Mouse (Mus musculus) heart, embryonic 15.5 days (tissue): ENCODE results near the gene Cmc2. TPM values are rescaled to one million over a fixed set of nuclear protein-coding genes. Genes with fewer than 3 reads are reported as not detected.

Source experiments
- ATAC-seq: fragments of 200-750 bp; cut with Nextera tagmentation; replicated peaks from 2 replicates; pipeline ENCODE4 v1.8.0; 2017; ENCODE audit warnings: low read depth, moderate TSS enrichment; ENCODE audit not compliant: insufficient number of reproducible peaks, insufficient read depth, low FRiP score
- H3K27ac ChIP-seq: fragments of 300-500 bp; sonication (generic); 2 replicates; pipeline ENCODE4 v1.5.1; 2015; ENCODE audit warnings: mild to moderate bottlenecking, inconsistent platforms
- H3K27me3 ChIP-seq: fragments of 300-500 bp; sonication (generic); 2 replicates; pipeline ENCODE4 v1.6.1; 2015; ENCODE audit warnings: inconsistent platforms
- H3K36me3 ChIP-seq: fragments of 300-500 bp; sonication (generic); 2 replicates; pipeline ENCODE4 v1.6.1; 2015; ENCODE audit warnings: mild to moderate bottlenecking, inconsistent platforms
- H3K4me1 ChIP-seq: fragments of 300-500 bp; sonication (generic); replicated peaks from 2 replicates; pipeline ENCODE4 v1.6.1; 2015; ENCODE audit warnings: inconsistent platforms
- H3K4me2 ChIP-seq: fragments of 300-500 bp; sonication (generic); 2 replicates; pipeline ENCODE4 v1.6.1; 2015; ENCODE audit warnings: inconsistent platforms, mild to moderate bottlenecking, moderate library complexity
- H3K4me3 ChIP-seq: fragments of 300-500 bp; sonication (generic); 2 replicates; pipeline ENCODE4 v1.5.1; 2015; ENCODE audit warnings: mild to moderate bottlenecking, inconsistent platforms
- H3K9ac ChIP-seq: fragments of 300-500 bp; sonication (generic); 2 replicates; pipeline ENCODE4 v1.6.1; 2015; ENCODE audit warnings: mild to moderate bottlenecking, inconsistent platforms
- H3K9me3 ChIP-seq: fragments of 300-500 bp; sonication (generic); replicated peaks from 2 replicates; pipeline ENCODE4 v1.6.1; 2016; ENCODE audit warnings: inconsistent platforms
- WGBS: fragments of 180-500 bp; shearing (Covaris S2); methylation state at CpG from one replicate; pipeline ENCODE4 v1.1.7; 2015; ENCODE audit warnings: mixed read lengths; 5-methylcytosine and 5-hydroxymethylcytosine counted together
- polyA plus RNA-seq: library from polyadenylated mRNA; unstranded; fragments of >200 nt; fragmentation: Nextera tagmentation; extraction: Ambion mirVana; gene quantifications from 2 replicates; pipeline ENCODE4 v1.2.1, GENCODE M21; 2015

The Cmc2 gene
- polyA plus RNA-seq, 1 experiment from 2014 or later, result 142 TPM

- Histone ChIP-seq H3K36me3 (no peaks in the 10 kb centered on the region), H3K9me3 (no peaks in the 10 kb centered on the region), H3K9ac (no peak overlapping the region), H3K4me2 (no peak overlapping the region), H3K27me3 (no peaks in the 10 kb centered on the region), H3K4me1 (no peaks in the 10 kb centered on the region), H3K27ac (no peak overlapping the region), H3K4me3 (no peak overlapping the region)
- 58% methylated on average over 2 of the region's 2 CpGs for WGBS
- ATAC-seq, result no peak
These were observed 48.4 kb downstream of the Cmc2 start for GRCm38 (mm10) chr8:116872761-116873342.

GRCm38 (mm10) chr8:116868699-116869098 lies 52.6 kb downstream of the Cmc2 start:
- WGBS, result 39% methylated on average over 4 of the region's 4 CpGs
- ATAC-seq, result 0 out of 2 replicates have a peak, but pooled peaks have one; percentile 38
- peaks cover under 1% of the 10 kb centered on the region for H3K4me1 ChIP-seq
- H3K4me2 ChIP-seq, result no peak overlapping the region
- peaks cover 13% of the 10 kb centered on the region; the same call in 1 of the 2 replicates for H3K27me3 ChIP-seq
- H3K27ac ChIP-seq, result no peak overlapping the region
- H3K9ac ChIP-seq, result no peak overlapping the region
- no peaks in the 10 kb centered on the region for H3K36me3 ChIP-seq
- no peaks in the 10 kb centered on the region for H3K9me3 ChIP-seq
- H3K4me3 ChIP-seq, result no peak overlapping the region

GRCm38 (mm10) chr8:116867321-116867720 lies 53.9 kb downstream of the Cmc2 start:
- H3K9ac ChIP-seq, result no peak overlapping the region
- 59% methylated on average over 9 of the region's 9 CpGs for WGBS
- ATAC-seq, result no peak

GRCm38 (mm10) chr8:116866118-116866903 lies 54.9 kb downstream of the Cmc2 start:
- H3K4me2 ChIP-seq, result no peak overlapping the region
- no peaks in the 10 kb centered on the region for H3K9me3 ChIP-seq
- H3K4me1 ChIP-seq, result peaks cover 6% of the 10 kb centered on the region
- H3K36me3 ChIP-seq, result no peaks in the 10 kb centered on the region
- H3K27ac ChIP-seq, result no peak overlapping the region
- ATAC-seq, result no peak
- H3K9ac ChIP-seq, result no peak overlapping the region
- WGBS, result 65% methylated on average over 13 of the region's 13 CpGs
- no peak overlapping the region for H3K4me3 ChIP-seq
- H3K27me3 ChIP-seq, result peaks cover 20% of the 10 kb centered on the region

More at GRCm38 (mm10) chr8:116867321-116867720, 53.9 kb downstream of the Cmc2 start:
- no peak overlapping the region for H3K27ac ChIP-seq
- no peaks in the 10 kb centered on the region for H3K9me3 ChIP-seq
- no peak overlapping the region for H3K4me3 ChIP-seq
- H3K27me3 ChIP-seq, result peaks cover 17% of the 10 kb centered on the region
- peaks cover 6% of the 10 kb centered on the region for H3K4me1 ChIP-seq
- no peak overlapping the region for H3K4me2 ChIP-seq
- H3K36me3 ChIP-seq, result no peaks in the 10 kb centered on the region

GRCm38 (mm10) chr8:116864514-116864913 lies 56.7 kb downstream of the Cmc2 start:
- 88% methylated on average over 3 of the region's 3 CpGs for WGBS
- H3K4me2 ChIP-seq, result no peak overlapping the region
- H3K4me1 ChIP-seq, result peaks cover 6% of the 10 kb centered on the region
- no peak overlapping the region for H3K4me3 ChIP-seq
- no peaks in the 10 kb centered on the region for H3K36me3 ChIP-seq
- H3K9ac ChIP-seq, result no peak overlapping the region
- H3K27me3 ChIP-seq, result peaks cover 20% of the 10 kb centered on the region
- ATAC-seq, result no peak
- no peak overlapping the region for H3K27ac ChIP-seq
- no peaks in the 10 kb centered on the region for H3K9me3 ChIP-seq

- H3K9ac ChIP-seq, result no peak overlapping the region
- peaks cover 20% of the 10 kb centered on the region for H3K27me3 ChIP-seq
- peaks cover 6% of the 10 kb centered on the region for H3K4me1 ChIP-seq
- H3K4me2 ChIP-seq, result no peak overlapping the region
- no peaks in the 10 kb centered on the region for H3K9me3 ChIP-seq
- H3K27ac ChIP-seq, result no peak overlapping the region
- H3K4me3 ChIP-seq, result no peak overlapping the region
- 52% methylated on average over 9 of the region's 9 CpGs for whole genome bisulfite sequencing
- ATAC-seq, result no peak
- H3K36me3 ChIP-seq, result no peaks in the 10 kb centered on the region
These were observed 57.2 kb downstream of the Cmc2 start for GRCm38 (mm10) chr8:116864022-116864387.

GRCm38 (mm10) chr8:116863357-116864021 lies 57.8 kb downstream of the Cmc2 start:
- H3K27me3 ChIP-seq, result peaks cover 20% of the 10 kb centered on the region
- no peaks in the 10 kb centered on the region for H3K36me3 ChIP-seq
- peak overlapping the region; percentile 19; the same call in 1 of the 2 replicates for H3K9ac ChIP-seq
- H3K27ac ChIP-seq, result no peak overlapping the region
- H3K4me3 ChIP-seq, result peak overlapping the region; percentile 34
- peak overlapping the region; percentile 66 for H3K4me2 ChIP-seq
- H3K4me1 ChIP-seq, result peaks cover 6% of the 10 kb centered on the region
- no peak for ATAC-seq
- WGBS, result 2% methylated on average over 30 of the region's 30 CpGs
- H3K9me3 ChIP-seq, result no peaks in the 10 kb centered on the region

- Histone ChIP-seq H3K9ac (no peak overlapping the region), H3K4me3 (no peak overlapping the region), H3K36me3 (no peaks in the 10 kb centered on the region), H3K4me2 (no peak overlapping the region), H3K27ac (no peak overlapping the region), H3K4me1 (peaks cover 6% of the 10 kb centered on the region), H3K9me3 (no peaks in the 10 kb centered on the region), H3K27me3 (peaks cover 20% of the 10 kb centered on the region)
- no peak for ATAC-seq
- 80% methylated on average over 4 of the region's 4 CpGs for WGBS
These were observed 59.1 kb downstream of the Cmc2 start for GRCm38 (mm10) chr8:116862191-116862590.

- no peaks in the 10 kb centered on the region for H3K36me3 ChIP-seq
- WGBS, result 78% methylated on average over 11 of the region's 11 CpGs
- no peak overlapping the region for H3K4me3 ChIP-seq
These were observed 69.2 kb downstream of the Cmc2 start for GRCm38 (mm10) chr8:116852042-116852441.

GRCm38 (mm10) chr8:116848042-116848441 lies 73.2 kb downstream of the Cmc2 start:
- Histone ChIP-seq H3K4me2 (no peak overlapping the region), H3K27me3 (no peaks in the 10 kb centered on the region), H3K27ac (no peak overlapping the region), H3K4me3 (no peak overlapping the region), H3K9me3 (no peaks in the 10 kb centered on the region), H3K4me1 (no peaks in the 10 kb centered on the region), H3K9ac (no peak overlapping the region), H3K36me3 (no peaks in the 10 kb centered on the region)
- ATAC-seq, result no peak
- WGBS, result 75% methylated on average over 3 of the region's 3 CpGs

More at GRCm38 (mm10) chr8:116852042-116852441, 69.2 kb downstream of the Cmc2 start:
- no peaks in the 10 kb centered on the region for H3K4me1 ChIP-seq
- ATAC-seq, result no peak
- no peak overlapping the region for H3K4me2 ChIP-seq
- no peaks in the 10 kb centered on the region for H3K27me3 ChIP-seq
- no peak overlapping the region for H3K9ac ChIP-seq
- no peak overlapping the region for H3K27ac ChIP-seq
- H3K9me3 ChIP-seq, result no peaks in the 10 kb centered on the region

GRCm38 (mm10) chr8:116842678-116843077 lies 78.6 kb downstream of the Cmc2 start:
- Histone ChIP-seq H3K4me3 (no peak overlapping the region), H3K27me3 (no peaks in the 10 kb centered on the region), H3K27ac (no peak overlapping the region), H3K4me1 (no peaks in the 10 kb centered on the region), H3K36me3 (no peaks in the 10 kb centered on the region), H3K4me2 (no peak overlapping the region), H3K9ac (no peak overlapping the region), H3K9me3 (no peaks in the 10 kb centered on the region)
- WGBS, result 65% methylated on average over 6 of the region's 6 CpGs
- no peak for ATAC-seq
